Mouse (Mus musculus) hematopoietic stem cell, adult 5-6 weeks (primary cell): ENCODE results near the gene Eid3. TPM values are rescaled to one million over a fixed set of nuclear protein-coding genes. Genes with fewer than 3 reads are reported as not detected.

ENCODE experiments used
- ATAC-seq, 2 experiments: fragments of 125-278 bp in 1 of 2; replicated peaks in 1 of 2; 2 replicates each; pipeline ENCODE4 v1.8.0; 2016 to 2017; ENCODE audit warnings: inconsistent platforms in 2 of 2, mild to moderate bottlenecking in 2 of 2, moderate number of reproducible peaks in 2 of 2, low read depth in 1 of 2, moderate TSS enrichment in 1 of 2; ENCODE audit not compliant: low FRiP score in 2 of 2, poor library complexity in 2 of 2, severe bottlenecking in 2 of 2, insufficient read depth in 1 of 2, low TSS enrichment in 1 of 2
- total RNA-seq: library from RNA; stranded (forward); fragments of 172-1452, 232-1000 nt; gene quantifications from 2 replicates; pipeline ENCODE4 v1.2.3, GENCODE M21; 2017

Eid3 gene
- total RNA-seq, 1 experiment from 2014 or later = 8.5 TPM

GRCm38 (mm10) chr10:82893872-82894650, 27.6 kb downstream of the Eid3 start:
- peak; percentile 55 to 66 for ATAC-seq

GRCm38 (mm10) chr10:82897936-82898335, 31.5 kb downstream of the Eid3 start:
- ATAC-seq = no peak

- ATAC-seq = no peak
Measured at GRCm38 (mm10) chr10:82898893-82899292, 32.5 kb downstream of the Eid3 start.

DNA sequence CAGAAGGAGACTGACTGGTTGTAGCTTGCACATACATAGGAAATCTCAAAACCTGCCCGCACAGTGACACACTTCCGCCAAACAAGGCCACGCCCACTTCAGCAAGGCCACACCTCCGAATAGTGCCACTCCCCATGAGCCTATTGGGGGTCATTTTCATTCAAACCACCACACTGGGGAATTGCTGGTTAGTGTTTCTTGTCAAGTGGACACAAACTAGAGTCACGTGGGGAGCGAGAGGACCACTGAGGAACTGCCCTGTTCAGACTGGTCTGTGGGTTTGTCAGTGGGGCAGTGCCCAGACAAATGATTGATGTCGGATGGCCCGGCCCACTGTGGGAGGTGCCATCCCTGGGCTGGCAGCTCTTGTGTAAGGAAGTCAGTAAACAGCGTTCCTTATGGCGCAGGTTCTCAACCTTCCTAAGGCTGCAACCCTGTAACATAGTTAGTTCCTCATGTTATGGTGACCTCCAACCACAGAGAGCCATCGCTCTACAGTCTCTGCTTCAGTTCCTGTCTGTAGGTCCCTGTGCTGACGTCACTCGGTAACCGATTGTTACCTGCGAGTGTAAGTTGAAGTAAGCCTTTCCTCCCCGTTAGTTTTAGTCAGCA, 33.5 kb downstream of the Eid3 start:
- peak; percentile 69 to 78 for ATAC-seq

DNA sequence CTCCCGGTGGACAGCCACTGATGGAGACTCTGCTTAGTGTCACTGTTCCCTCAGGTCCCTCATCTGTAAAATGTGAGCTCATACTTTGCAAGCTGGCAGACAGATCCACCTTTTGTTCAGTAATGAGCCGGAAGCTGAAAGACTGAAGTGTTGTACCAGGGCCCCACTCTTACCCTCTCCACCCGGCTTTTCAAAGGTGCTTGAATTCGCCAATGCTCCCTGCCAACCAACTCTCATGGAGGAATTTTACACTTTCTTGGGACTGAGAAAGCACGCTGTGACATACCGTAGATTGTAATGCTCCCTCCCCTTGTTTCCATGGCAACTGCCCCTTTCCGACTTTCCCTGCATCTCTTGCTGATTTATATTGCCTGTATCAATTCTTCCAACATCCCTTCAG, 34.1 kb downstream of the Eid3 start:
- ATAC-seq = no peak

- ATAC-seq = peak; percentile 71 to 74
Measured at GRCm38 (mm10) chr10:82901436-82901835, 35.0 kb downstream of the Eid3 start.

DNA sequence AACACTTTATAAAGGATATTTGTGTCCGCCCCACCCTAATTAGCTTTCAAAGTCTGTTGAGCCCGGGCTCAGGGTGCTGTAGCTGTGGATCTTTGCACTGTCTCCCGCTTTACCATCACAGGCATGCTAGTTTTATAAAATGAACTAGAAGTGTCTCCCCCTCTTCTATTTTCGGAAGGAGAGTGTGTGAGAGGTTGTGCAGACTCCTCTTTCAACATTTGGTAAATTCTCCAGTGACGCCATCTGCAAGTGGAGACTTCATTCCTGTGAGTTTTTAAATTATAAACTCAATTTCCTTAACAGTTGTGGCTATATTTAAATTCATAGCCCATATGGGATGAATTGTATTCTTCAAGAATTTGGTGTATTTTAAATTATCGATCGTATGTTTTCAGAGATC, 42.1 kb downstream of the Eid3 start:
- ATAC-seq = no peak

DNA sequence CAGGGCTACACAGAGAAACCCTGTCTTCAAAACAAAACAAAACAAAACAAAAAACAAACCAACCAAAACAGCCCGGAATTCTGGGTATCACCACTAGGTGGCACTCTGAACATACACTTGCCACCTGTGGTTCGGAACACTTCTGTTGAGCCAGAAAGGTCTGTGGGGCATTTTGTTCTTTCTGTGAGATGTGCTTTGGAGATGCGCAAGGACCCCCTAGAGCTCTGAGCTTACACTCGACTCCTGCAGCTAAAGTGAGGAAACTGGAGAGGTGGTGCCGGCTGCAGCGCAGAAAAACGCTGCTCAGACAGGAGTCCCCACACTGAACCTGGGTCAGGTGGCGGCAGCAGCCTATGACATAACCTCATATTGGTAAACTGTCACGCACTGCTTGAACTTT, 43.0 kb downstream of the Eid3 start:
- peak; percentile 47 to 60; a peak in 3 of 4 replicates for ATAC-seq

- no peak for ATAC-seq
Measured at GRCm38 (mm10) chr10:82910198-82910597, 43.8 kb downstream of the Eid3 start.

DNA sequence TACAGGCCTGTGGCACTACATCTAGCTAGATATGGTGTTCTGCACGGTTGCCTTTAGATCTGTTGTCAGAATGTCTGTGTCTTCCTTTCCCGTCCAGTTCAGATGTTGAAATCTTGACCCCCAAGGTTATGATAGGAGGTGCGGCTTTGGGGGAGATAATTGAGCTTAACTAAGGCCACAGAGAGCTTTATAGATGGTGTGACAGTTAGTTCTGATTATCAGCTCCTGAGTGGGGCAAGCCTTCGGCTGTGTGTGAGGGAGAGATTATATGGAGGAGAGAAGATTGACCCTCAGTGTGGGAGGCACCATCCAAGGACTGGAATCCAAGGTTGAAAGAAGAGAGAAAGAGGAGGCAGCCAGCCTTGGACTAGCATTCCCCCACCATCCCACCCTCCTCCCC, 46.8 kb downstream of the Eid3 start:
- ATAC-seq = no peak

GRCm38 (mm10) chr10:82913772-82914171, 47.3 kb downstream of the Eid3 start:
- peak; percentile 44 to 62 for ATAC-seq

Other genes with a start within 250 kb of the Eid3 start
- 39.7 and 79.5 TPM in 2 replicates for gene 1190007I07Rik, start 243.4 kb upstream of the Eid3 start, total RNA-seq
- gene Tdg, start 236.8 kb upstream of the Eid3 start, total RNA-seq = 93.2 and 104 TPM in 2 replicates
- gene Glt8d2, start 176.0 kb upstream of the Eid3 start, total RNA-seq = 1.6 and 3.1 TPM in 2 replicates
- gene Hcfc2, start 170.5 kb upstream of the Eid3 start, total RNA-seq = 40.1 and 44.0 TPM in 2 replicates
- gene Nfyb, start 102.5 kb upstream of the Eid3 start, total RNA-seq = 72.2 and 80.8 TPM in 2 replicates
- 159 and 189 TPM in 2 replicates for gene Txnrd1, start 32.7 kb upstream of the Eid3 start, total RNA-seq
- 22.3 and 27.1 TPM in 2 replicates for gene Chst11, start 118.9 kb downstream of the Eid3 start, total RNA-seq